8 mouse cellular contexts compared by ENCODE assay signal in the genomic region with DNA sequence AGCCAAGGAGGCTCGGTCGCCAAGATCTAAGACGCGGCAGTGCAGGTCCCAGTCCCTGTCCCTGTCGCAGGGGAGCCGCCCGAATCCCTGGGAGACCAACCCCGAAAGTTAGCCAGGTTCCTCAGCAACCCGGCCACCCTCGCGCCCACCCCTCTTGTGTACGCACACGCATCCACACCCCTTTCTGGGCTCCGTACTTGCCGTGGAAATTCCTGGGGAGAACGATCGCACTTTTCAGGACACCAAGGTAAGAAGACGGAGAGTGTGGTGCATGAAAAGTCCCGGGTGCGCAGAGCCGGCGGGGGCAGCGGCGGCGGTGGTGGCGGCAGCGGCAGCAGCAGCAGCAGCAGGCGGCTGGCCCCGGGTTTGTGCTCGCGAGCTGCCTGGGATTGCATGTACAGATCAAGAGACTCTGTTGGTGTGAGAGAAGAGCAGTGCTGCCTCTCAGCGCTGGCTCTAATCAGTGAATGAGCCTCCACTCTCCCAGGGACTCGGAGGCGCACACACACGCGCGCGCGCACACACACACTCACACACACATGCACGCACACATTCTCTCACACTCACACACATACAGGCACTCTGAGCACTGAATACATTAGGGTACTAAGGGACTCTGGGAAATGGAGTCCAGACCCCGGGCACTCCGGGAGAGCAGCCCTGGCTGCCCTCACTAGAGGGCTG. TPM values are rescaled to one million over a fixed set of nuclear protein-coding genes. Genes with fewer than 3 reads are reported as not detected.
DNase-seq lines count a peak whose midpoint lies in the region; ATAC-seq and TF ChIP-seq lines count a peak whose summit lies in the region.

A gene (minus strand): TSS at position 571 of the 684 bp plus-strand sequence.

- no peaks in the 10 kb centered on the region for H3K36me3 ChIP-seq in embryonic facial prominence, embryonic 15.5 days
- no peaks in the 10 kb centered on the region for H3K36me3 ChIP-seq in heart, embryonic 12.5 days
- H3K36me3 ChIP-seq in kidney, postnatal 0 days (ENCODE audit: insufficient read depth, low read length): no peaks in the 10 kb centered on the region
- 0 out of 2 replicates have a peak, but pooled peaks cover 1% of the 10 kb centered on the region for H3K36me3 ChIP-seq in limb, embryonic 15.5 days

- H3K27ac ChIP-seq in embryonic facial prominence, embryonic 15.5 days (replicated peaks): no peak within 1 kb of the TSS
- no peak within 1 kb of the TSS for H3K27ac ChIP-seq in heart, embryonic 12.5 days (ENCODE audit: poor library complexity, severe bottlenecking)
- no peak within 1 kb of the TSS for H3K27ac ChIP-seq in kidney, postnatal 0 days
- peak within 1 kb of the TSS; percentile 84 for H3K27ac ChIP-seq in limb, embryonic 15.5 days

- peaks cover 38% of the 10 kb centered on the region for H3K4me1 ChIP-seq in embryonic facial prominence, embryonic 15.5 days
- H3K4me1 ChIP-seq in heart, embryonic 12.5 days (replicated peaks): peaks cover 21% of the 10 kb centered on the region; the same call in 1 of the 2 replicates
- H3K4me1 ChIP-seq in kidney, postnatal 0 days (replicated peaks; ENCODE audit: insufficient read depth, low read length): peaks cover 13% of the 10 kb centered on the region; the same call in 1 of the 2 replicates
- H3K4me1 ChIP-seq in limb, embryonic 15.5 days: peaks cover 36% of the 10 kb centered on the region

- WGBS in embryonic facial prominence, embryonic 15.5 days: under 1% methylated on average over 42 of the region's 42 CpGs
- WGBS in heart, embryonic 12.5 days: under 1% methylated on average over 42 of the region's 42 CpGs
- under 1% methylated on average over 42 of the region's 42 CpGs for WGBS in kidney, postnatal 0 days
- WGBS in limb, embryonic 15.5 days: under 1% methylated on average over 42 of the region's 42 CpGs

- TF ChIP-seq CTCF in kidney, postnatal 0 days (IDR thresholded peaks at IDR 0.05; ENCODE audit: low read depth): peak; percentile 10; the same call in 1 of the 2 replicates

- H3K9me3 ChIP-seq in embryonic facial prominence, embryonic 15.5 days (replicated peaks): no peaks in the 10 kb centered on the region
- H3K9me3 ChIP-seq in heart, embryonic 12.5 days (replicated peaks): peaks cover 4% of the 10 kb centered on the region
- no peaks in the 10 kb centered on the region for H3K9me3 ChIP-seq in kidney, postnatal 0 days (replicated peaks; ENCODE audit: low read length)
- H3K9me3 ChIP-seq in limb, embryonic 15.5 days: no peaks in the 10 kb centered on the region

- H3K4me2 ChIP-seq in embryonic facial prominence, embryonic 15.5 days (replicated peaks): peak within 1 kb of the TSS; percentile 92
- H3K4me2 ChIP-seq in heart, embryonic 12.5 days: peak within 1 kb of the TSS; percentile 98
- peak within 1 kb of the TSS; percentile 75 for H3K4me2 ChIP-seq in kidney, postnatal 0 days (ENCODE audit: low read length)
- H3K4me2 ChIP-seq in limb, embryonic 15.5 days: peak within 1 kb of the TSS; percentile 91

- peaks cover 52% of the 10 kb centered on the region for H3K27me3 ChIP-seq in embryonic facial prominence, embryonic 15.5 days
- H3K27me3 ChIP-seq in heart, embryonic 12.5 days (replicated peaks): peaks cover 18% of the 10 kb centered on the region
- H3K27me3 ChIP-seq in kidney, postnatal 0 days (ENCODE audit: insufficient read depth, low read length): peaks cover 43% of the 10 kb centered on the region
- peaks cover 42% of the 10 kb centered on the region for H3K27me3 ChIP-seq in limb, embryonic 15.5 days

- no peak for ATAC-seq in activated CD4-positive, CD25-positive, alpha-beta regulatory T cell, adult 4 months
- peak; percentile 76 for ATAC-seq in embryonic facial prominence, embryonic 15.5 days (ENCODE audit: insufficient number of reproducible peaks, low FRiP score, low TSS enrichment, low read depth)
- ATAC-seq in heart, embryonic 12.5 days (ENCODE audit: insufficient number of reproducible peaks, low FRiP score): peak; percentile 72
- peak; percentile 76 for ATAC-seq in kidney, postnatal 0 days (replicated peaks; ENCODE audit: low FRiP score, low read depth)
- peak; percentile 83 for ATAC-seq in limb, embryonic 15.5 days (ENCODE audit: insufficient number of reproducible peaks, low FRiP score, low TSS enrichment, low read depth)

- H3K9ac ChIP-seq in embryonic facial prominence, embryonic 15.5 days: no peak within 1 kb of the TSS
- peak within 1 kb of the TSS; percentile 62 for H3K9ac ChIP-seq in heart, embryonic 12.5 days
- 0 out of 2 replicates have a peak within 1 kb of the TSS, but pooled peaks have one; percentile 29 for H3K9ac ChIP-seq in kidney, postnatal 0 days (ENCODE audit: low read depth, low read length)
- H3K9ac ChIP-seq in limb, embryonic 15.5 days: peak within 1 kb of the TSS; percentile 31

- DNase-seq in CD4-positive helper T cell, adult 2 months (ENCODE audit: low read depth, low spot score): peak; percentile 25
- peak; percentile 70 for DNase-seq in kidney, postnatal 0 days (ENCODE audit: low spot score)
- DNase-seq in neural tube, embryonic 10.5 days (ENCODE audit: extremely low spot score, low spot score): peak; percentile 87
- DNase-seq in urinary bladder, postnatal 36 days (ENCODE audit: low spot score in 2 of 2): peak; percentile 4 to 23

- H3K4me3 ChIP-seq in embryonic facial prominence, embryonic 15.5 days (replicated peaks): peak within 1 kb of the TSS; percentile 47
- peak within 1 kb of the TSS; percentile 59 for H3K4me3 ChIP-seq in heart, embryonic 12.5 days
- peak within 1 kb of the TSS; percentile 45 for H3K4me3 ChIP-seq in kidney, postnatal 0 days (replicated peaks; ENCODE audit: low read depth, low read length)
- peak within 1 kb of the TSS; percentile 50 for H3K4me3 ChIP-seq in limb, embryonic 15.5 days

RNA-seq across cellular contexts. Expression of the gene that starts here (rescaled TPM):
- polyA plus RNA-seq in activated CD4-positive, CD25-positive, alpha-beta regulatory T cell, adult 4 months (2017; shearing (Covaris generic)): 10 to 100 TPM; 14.1 to 19.8 TPM
- polyA plus RNA-seq in embryonic facial prominence, embryonic 15.5 days (2015; fragmentation: Nextera tagmentation; extraction: Ambion mirVana): 77.6 and 79.2 TPM in 2 replicates
- 55.8 and 56.8 TPM in 2 replicates for polyA plus RNA-seq in heart, embryonic 12.5 days (2016; fragmentation: Nextera tagmentation; extraction: Ambion mirVana)
- 60.8 and 62.1 TPM in 2 replicates for polyA plus RNA-seq in kidney, postnatal 0 days (2015; fragmentation: Nextera tagmentation; extraction: Ambion mirVana)
- polyA plus RNA-seq in limb, embryonic 15.5 days (2015; fragmentation: Nextera tagmentation; extraction: Ambion mirVana): 64.7 and 73.0 TPM in 2 replicates

Comparison
In these comparisons a context has a peak if more than half of its experiments do, and no peak if none do; other contexts are left out.
1. DNase-seq: peak in every context shown above with its lines; median percentile 87 in neural tube, embryonic 10.5 days; 70 in kidney, postnatal 0 days; 25 in CD4-positive helper T cell, adult 2 months; 14 in urinary bladder, postnatal 36 days.